In genomic region chr15:99113396-99113975, GRCm38 (mm10) we compare ENCODE assay signal across 9 mouse cellular contexts. TPM values are rescaled to one million over a fixed set of nuclear protein-coding genes. Genes with fewer than 3 reads are reported as not detected.
DNase-seq lines count a peak whose midpoint lies in the region; ATAC-seq lines count a peak whose summit lies in the region.
"Had no signal": no experiment of that assay in that cellular context is flagged by ENCODE, and none has a peak within 500 bp of the region (broad histone marks: within the 10 kb centered on the region; RNA-seq: fewer than 3 reads in every experiment).

No protein-coding gene starts in this region.

- no peaks in the 10 kb centered on the region for H3K9me3 ChIP-seq in erythroblast, embryonic 14.5 days (ENCODE audit: control insufficient read depth, low read length)
- no peaks in the 10 kb centered on the region for H3K9me3 ChIP-seq in midbrain, embryonic 15.5 days
- no peaks in the 10 kb centered on the region for H3K9me3 ChIP-seq in midbrain, embryonic 14.5 days (ENCODE audit: control insufficient read depth, low read length)
- no peaks in the 10 kb centered on the region for H3K9me3 ChIP-seq in hindbrain, embryonic 15.5 days
- no peaks in the 10 kb centered on the region for H3K9me3 ChIP-seq in neural tube, embryonic 12.5 days

- ATAC-seq in erythroblast, adult 5-6 weeks (replicated peaks; ENCODE audit: low FRiP score, poor library complexity, severe bottlenecking) = no peak
- no peak for ATAC-seq in midbrain, embryonic 15.5 days (replicated peaks)
- ATAC-seq in midbrain, embryonic 14.5 days (ENCODE audit: low FRiP score, low TSS enrichment) = no peak
- no peak for ATAC-seq in hindbrain, embryonic 15.5 days (ENCODE audit: low FRiP score, low read depth)
- no peak for ATAC-seq in neural tube, embryonic 12.5 days (ENCODE audit: low FRiP score, low read depth)

- peak overlapping the region; percentile 34 for H3K4me3 ChIP-seq in erythroblast, embryonic 14.5 days (replicated peaks)
- no peak overlapping the region for H3K4me3 ChIP-seq in midbrain, embryonic 15.5 days
- no peak overlapping the region for H3K4me3 ChIP-seq in midbrain, embryonic 14.5 days (replicated peaks; ENCODE audit: low read depth, low read length)
- no peak overlapping the region for H3K4me3 ChIP-seq in hindbrain, embryonic 15.5 days
- no peak overlapping the region for H3K4me3 ChIP-seq in neural tube, embryonic 12.5 days

- 8% methylated on average over 9 of the region's 9 CpGs for WGBS in midbrain, embryonic 15.5 days
- WGBS in midbrain, embryonic 14.5 days = 8% methylated on average over 9 of the region's 9 CpGs
- 3% methylated on average over 9 of the region's 9 CpGs for WGBS in hindbrain, embryonic 15.5 days
- 7% methylated on average over 9 of the region's 9 CpGs for WGBS in neural tube, embryonic 12.5 days

- H3K27me3 ChIP-seq in erythroblast, embryonic 14.5 days (ENCODE audit: control insufficient read depth) = no peaks in the 10 kb centered on the region
- H3K27me3 ChIP-seq in midbrain, embryonic 15.5 days (replicated peaks) = no peaks in the 10 kb centered on the region
- H3K27me3 ChIP-seq in midbrain, embryonic 14.5 days (ENCODE audit: control insufficient read depth, insufficient read depth, low read length) = no peaks in the 10 kb centered on the region
- no peaks in the 10 kb centered on the region for H3K27me3 ChIP-seq in hindbrain, embryonic 15.5 days
- H3K27me3 ChIP-seq in neural tube, embryonic 12.5 days (replicated peaks) = no peaks in the 10 kb centered on the region

- DNase-seq in midbrain, embryonic 14.5 days = no peak
- no peak for DNase-seq in left cerebral cortex, adult 9 months (ENCODE audit: low spot score in 2 of 2)
- DNase-seq in layer of hippocampus, adult 18-20 months (ENCODE audit: low spot score in 2 of 2) = no peak

- no peak overlapping the region for H3K9ac ChIP-seq in midbrain, embryonic 15.5 days
- H3K9ac ChIP-seq in midbrain, embryonic 14.5 days (replicated peaks; ENCODE audit: low read length) = no peak overlapping the region
- H3K9ac ChIP-seq in hindbrain, embryonic 15.5 days = no peak overlapping the region
- H3K9ac ChIP-seq in neural tube, embryonic 12.5 days = no peak overlapping the region

- no peaks in the 10 kb centered on the region for H3K36me3 ChIP-seq in erythroblast, embryonic 14.5 days (ENCODE audit: control insufficient read depth)
- H3K36me3 ChIP-seq in midbrain, embryonic 15.5 days (replicated peaks) = no peaks in the 10 kb centered on the region
- H3K36me3 ChIP-seq in midbrain, embryonic 14.5 days (ENCODE audit: control insufficient read depth, insufficient read depth, low read length) = no peaks in the 10 kb centered on the region
- no peaks in the 10 kb centered on the region for H3K36me3 ChIP-seq in hindbrain, embryonic 15.5 days
- H3K36me3 ChIP-seq in neural tube, embryonic 12.5 days = no peaks in the 10 kb centered on the region

- peak overlapping the region; percentile 18 for H3K4me2 ChIP-seq in midbrain, embryonic 15.5 days
- no peak overlapping the region for H3K4me2 ChIP-seq in midbrain, embryonic 14.5 days (ENCODE audit: low read length)
- peak overlapping the region; percentile 30 for H3K4me2 ChIP-seq in hindbrain, embryonic 15.5 days
- peak overlapping the region; percentile 24 for H3K4me2 ChIP-seq in neural tube, embryonic 12.5 days (replicated peaks)

- H3K27ac ChIP-seq in midbrain, embryonic 15.5 days = no peak overlapping the region
- H3K27ac ChIP-seq in midbrain, embryonic 14.5 days (replicated peaks; ENCODE audit: low read depth, low read length) = no peak overlapping the region
- H3K27ac ChIP-seq in hindbrain, embryonic 15.5 days (replicated peaks) = no peak overlapping the region
- no peak overlapping the region for H3K27ac ChIP-seq in neural tube, embryonic 12.5 days

- peaks cover 10% of the 10 kb centered on the region for H3K4me1 ChIP-seq in erythroblast, embryonic 14.5 days (ENCODE audit: control insufficient read depth)
- no peaks in the 10 kb centered on the region for H3K4me1 ChIP-seq in midbrain, embryonic 15.5 days
- no peaks in the 10 kb centered on the region for H3K4me1 ChIP-seq in midbrain, embryonic 14.5 days (ENCODE audit: control insufficient read depth, insufficient read depth, low read length)
- no peaks in the 10 kb centered on the region for H3K4me1 ChIP-seq in hindbrain, embryonic 15.5 days (replicated peaks)
- no peaks in the 10 kb centered on the region for H3K4me1 ChIP-seq in neural tube, embryonic 12.5 days

RNA-seq across cellular contexts. Expression of gene Spats2, which starts 12.2 kb away (rescaled TPM):
- polyA plus RNA-seq in erythroblast, embryonic 14.5 days (2012) = 0.19 and 0.40 TPM in 2 replicates
- total RNA-seq in erythroblast, adult 5-6 weeks (2015; ENCODE audit: low replicate concordance) = not detected in 2 replicates
- 2.6 TPM in 1 of 2 replicates, not detected in the other for total RNA-seq in erythroblast, adult 5-6 weeks (2017; ENCODE audit: low replicate concordance)
- 33.0 and 35.4 TPM in 2 replicates for polyA plus RNA-seq in midbrain, embryonic 15.5 days (2015; fragmentation: Nextera tagmentation; extraction: Ambion mirVana)
- 36.2 and 41.6 TPM in 2 replicates for polyA plus RNA-seq in midbrain, embryonic 14.5 days (2014; fragmentation: Nextera tagmentation; extraction: Ambion mirVana)
- 32.3 and 34.9 TPM in 2 replicates for polyA plus RNA-seq in hindbrain, embryonic 15.5 days (2015; fragmentation: Nextera tagmentation; extraction: Ambion mirVana)
- polyA plus RNA-seq in neural tube, embryonic 12.5 days (2016; fragmentation: Nextera tagmentation; extraction: Ambion mirVana) = 70.9 and 71.5 TPM in 2 replicates
- 10 to 100 TPM; 30.1 to 31.4 TPM for total RNA-seq in layer of hippocampus, adult 18-20 months (2021)
- total RNA-seq: neutrophil, adult 5-6 weeks had no signal

RNA-seq across cellular contexts. Expression of gene Dnajc22, which starts 20.5 kb away (rescaled TPM):
- 0.02 TPM in 1 of 2 replicates, not detected in the other for polyA plus RNA-seq in erythroblast, embryonic 14.5 days (2012)
- total RNA-seq in erythroblast, adult 5-6 weeks (2015; ENCODE audit: low replicate concordance) = not detected in 2 replicates
- total RNA-seq in erythroblast, adult 5-6 weeks (2017; ENCODE audit: low replicate concordance) = not detected in 2 replicates
- polyA plus RNA-seq in midbrain, embryonic 15.5 days (2015; fragmentation: Nextera tagmentation; extraction: Ambion mirVana) = 2.0 and 2.1 TPM in 2 replicates
- polyA plus RNA-seq in midbrain, embryonic 14.5 days (2014; fragmentation: Nextera tagmentation; extraction: Ambion mirVana) = 0.71 and 1.6 TPM in 2 replicates
- polyA plus RNA-seq in hindbrain, embryonic 15.5 days (2015; fragmentation: Nextera tagmentation; extraction: Ambion mirVana) = 1.1 and 1.3 TPM in 2 replicates
- 0.70 and 1.1 TPM in 2 replicates for polyA plus RNA-seq in neural tube, embryonic 12.5 days (2016; fragmentation: Nextera tagmentation; extraction: Ambion mirVana)
- under 1 TPM; 0.20 to 0.27 TPM for total RNA-seq in layer of hippocampus, adult 18-20 months (2021)
- total RNA-seq: neutrophil, adult 5-6 weeks had no signal

RNA-seq across cellular contexts. Expression of gene C1ql4, which starts 25.9 kb away (rescaled TPM):
- not detected in 2 replicates for polyA plus RNA-seq in erythroblast, embryonic 14.5 days (2012)
- not detected in 2 replicates for total RNA-seq in erythroblast, adult 5-6 weeks (2015; ENCODE audit: low replicate concordance)
- not detected in 2 replicates for total RNA-seq in erythroblast, adult 5-6 weeks (2017; ENCODE audit: low replicate concordance)
- polyA plus RNA-seq in midbrain, embryonic 15.5 days (2015; fragmentation: Nextera tagmentation; extraction: Ambion mirVana) = 12.4 and 15.3 TPM in 2 replicates
- 13.2 and 13.7 TPM in 2 replicates for polyA plus RNA-seq in midbrain, embryonic 14.5 days (2014; fragmentation: Nextera tagmentation; extraction: Ambion mirVana)
- 6.4 and 7.8 TPM in 2 replicates for polyA plus RNA-seq in hindbrain, embryonic 15.5 days (2015; fragmentation: Nextera tagmentation; extraction: Ambion mirVana)
- polyA plus RNA-seq in neural tube, embryonic 12.5 days (2016; fragmentation: Nextera tagmentation; extraction: Ambion mirVana) = 4.4 and 4.5 TPM in 2 replicates
- not detected for total RNA-seq in layer of hippocampus, adult 18-20 months (2021)
- total RNA-seq: neutrophil, adult 5-6 weeks had no signal

RNA-seq across cellular contexts. Expression of gene Troap, which starts 39.1 kb away (rescaled TPM):
- polyA plus RNA-seq in erythroblast, embryonic 14.5 days (2012) = 17.1 and 18.1 TPM in 2 replicates
- total RNA-seq in erythroblast, adult 5-6 weeks (2015; ENCODE audit: low replicate concordance) = 11.9 and 21.7 TPM in 2 replicates
- total RNA-seq in erythroblast, adult 5-6 weeks (2017; ENCODE audit: low replicate concordance) = 20.4 and 28.1 TPM in 2 replicates
- polyA plus RNA-seq in midbrain, embryonic 15.5 days (2015; fragmentation: Nextera tagmentation; extraction: Ambion mirVana) = 4.9 and 6.6 TPM in 2 replicates
- polyA plus RNA-seq in midbrain, embryonic 14.5 days (2014; fragmentation: Nextera tagmentation; extraction: Ambion mirVana) = 3.9 and 4.9 TPM in 2 replicates
- polyA plus RNA-seq in hindbrain, embryonic 15.5 days (2015; fragmentation: Nextera tagmentation; extraction: Ambion mirVana) = 8.5 and 10.1 TPM in 2 replicates
- polyA plus RNA-seq in neural tube, embryonic 12.5 days (2016; fragmentation: Nextera tagmentation; extraction: Ambion mirVana) = 24.2 and 25.8 TPM in 2 replicates
- under 1 TPM in 1 of 2 experiments, not detected in 1; 0.72 TPM for total RNA-seq in layer of hippocampus, adult 18-20 months (2021)

RNA-seq across cellular contexts. Expression of gene Prph, which starts 58.5 kb away (rescaled TPM):
- not detected in 2 replicates for polyA plus RNA-seq in erythroblast, embryonic 14.5 days (2012)
- not detected in 2 replicates for total RNA-seq in erythroblast, adult 5-6 weeks (2015; ENCODE audit: low replicate concordance)
- total RNA-seq in erythroblast, adult 5-6 weeks (2017; ENCODE audit: low replicate concordance) = not detected in 2 replicates
- 5.7 and 10.3 TPM in 2 replicates for polyA plus RNA-seq in midbrain, embryonic 15.5 days (2015; fragmentation: Nextera tagmentation; extraction: Ambion mirVana)
- 11.7 and 15.5 TPM in 2 replicates for polyA plus RNA-seq in midbrain, embryonic 14.5 days (2014; fragmentation: Nextera tagmentation; extraction: Ambion mirVana)
- 57.5 and 89.3 TPM in 2 replicates for polyA plus RNA-seq in hindbrain, embryonic 15.5 days (2015; fragmentation: Nextera tagmentation; extraction: Ambion mirVana)
- 109 and 168 TPM in 2 replicates for polyA plus RNA-seq in neural tube, embryonic 12.5 days (2016; fragmentation: Nextera tagmentation; extraction: Ambion mirVana)
- total RNA-seq in layer of hippocampus, adult 18-20 months (2021) = 1 to 10 TPM in 1 of 2 experiments, under 1 TPM in 1; 0.61 to 1.1 TPM
- total RNA-seq: neutrophil, adult 5-6 weeks had no signal

Comparison
In these comparisons a context has a peak if more than half of its experiments do, and no peak if none do; other contexts are left out.
1. RNA of gene Spats2, which starts 12.2 kb away (polyA plus RNA-seq): 70.9 to 71.5 TPM in neural tube, embryonic 12.5 days, 36.2 to 41.6 TPM in midbrain, embryonic 14.5 days, 33.0 to 35.4 TPM in midbrain, embryonic 15.5 days and 32.3 to 34.9 TPM in hindbrain, embryonic 15.5 days; 0.19 to 0.40 TPM in erythroblast, embryonic 14.5 days; every median in the first group is over 10 times any median in the second.